15 mouse cellular contexts compared by ENCODE assay signal in genomic region chr3:88005822-88006786, GRCm38 (mm10). TPM values are rescaled to one million over a fixed set of nuclear protein-coding genes. Genes with fewer than 3 reads are reported as not detected.
A peak's percentile ranks its signal among the peaks of the same experiment; 100 is the strongest.
DNase-seq lines count a peak whose midpoint lies in the region; ATAC-seq and TF ChIP-seq lines count a peak whose summit lies in the region.
"Had no signal": no experiment of that assay in that cellular context is flagged by ENCODE, and none has a peak within 500 bp of the region (broad histone marks: within the 10 kb centered on the region; RNA-seq: fewer than 3 reads in every experiment).

No protein-coding gene starts in this region.

- no peak overlapping the region for H3K4me3 ChIP-seq in kidney, postnatal 0 days (replicated peaks; ENCODE audit: low read depth, low read length)
- no peak overlapping the region for H3K4me3 ChIP-seq in E14TG2a.4 (replicated peaks; ENCODE audit: low read length)
- H3K4me3 ChIP-seq: heart, embryonic 10.5 days had no signal

- peak; percentile 56 for TF ChIP-seq CTCF in kidney, postnatal 0 days (IDR thresholded peaks at IDR 0.05; ENCODE audit: low read depth)
- TF ChIP-seq CTCF in E14TG2a.4 (conservative IDR thresholded peaks at IDR 0.05; ENCODE audit: low read length) = peak; percentile 99

- no peaks in the 10 kb centered on the region for H3K9me3 ChIP-seq in kidney, postnatal 0 days (replicated peaks; ENCODE audit: low read length)
- H3K9me3 ChIP-seq in E14TG2a.4 (ENCODE audit: low read length) = no peaks in the 10 kb centered on the region

- no peak overlapping the region for H3K9ac ChIP-seq in kidney, postnatal 0 days (ENCODE audit: low read depth, low read length)

- 70% methylated on average over 18 of the region's 18 CpGs for WGBS in kidney, postnatal 0 days

- DNase-seq in kidney, postnatal 0 days (ENCODE audit: low spot score) = no peak
- DNase-seq in kidney, postnatal 36 days = no peak
- DNase-seq in ZHBTc4 (ENCODE audit: low read depth, low spot score) = peak; percentile 87
- DNase-seq in lung, postnatal 36 days = peak; percentile 81
- no peak for DNase-seq in thymus, postnatal 14 days
- no peak for DNase-seq in layer of hippocampus, postnatal 25 days (ENCODE audit: extremely low spot score in 1 of 2, low spot score in 1 of 2)
- DNase-seq: cerebellum, adult 18-20 months; layer of hippocampus, postnatal 36 days; right cerebral cortex, adult 18-20 months had no signal

- H3K27me3 ChIP-seq in kidney, postnatal 0 days (ENCODE audit: insufficient read depth, low read length) = peaks cover 25% of the 10 kb centered on the region
- peaks cover 48% of the 10 kb centered on the region for H3K27me3 ChIP-seq in E14TG2a.4 (ENCODE audit: insufficient read depth, low read length)

- no peaks in the 10 kb centered on the region for H3K4me1 ChIP-seq in kidney, postnatal 0 days (replicated peaks; ENCODE audit: insufficient read depth, low read length)
- peaks cover 21% of the 10 kb centered on the region for H3K4me1 ChIP-seq in E14TG2a.4 (replicated peaks; ENCODE audit: low read depth, low read length)

- no peak overlapping the region for H3K4me2 ChIP-seq in kidney, postnatal 0 days (ENCODE audit: low read length)

- no peak overlapping the region for H3K27ac ChIP-seq in kidney, postnatal 0 days
- H3K27ac ChIP-seq: heart, embryonic 10.5 days; macrophage had no signal

- ATAC-seq in kidney, postnatal 0 days (replicated peaks; ENCODE audit: low FRiP score, low read depth) = no peak
- no peak for ATAC-seq in monocyte, adult 5-6 weeks (replicated peaks; ENCODE audit: insufficient number of reproducible peaks, low FRiP score, low TSS enrichment, poor library complexity, severe bottlenecking)
- ATAC-seq: inflammation-experienced regulatory T-cells, adult 6 months had no signal

- no peaks in the 10 kb centered on the region for H3K36me3 ChIP-seq in kidney, postnatal 0 days (ENCODE audit: insufficient read depth, low read length)
- H3K36me3 ChIP-seq in E14TG2a.4 (ENCODE audit: insufficient read depth, low read length) = no peaks in the 10 kb centered on the region
- H3K36me3 ChIP-seq: heart, embryonic 10.5 days had no signal

RNA-seq across cellular contexts. Expression of gene Bcan, which starts 6.1 kb away (rescaled TPM):
- polyA plus RNA-seq in kidney, postnatal 0 days (2015; fragmentation: Nextera tagmentation; extraction: Ambion mirVana) = 0.14 TPM in 1 of 2 replicates, not detected in the other
- total RNA-seq in monocyte, adult 5-6 weeks (2017) = not detected in 3 replicates
- 100 to 1,000 TPM; 329 to 388 TPM for total RNA-seq in layer of hippocampus, postnatal 25 days (2021)
- polyA plus RNA-seq: inflammation-experienced regulatory T-cells, adult 6 months; macrophage had no signal

RNA-seq across cellular contexts. Expression of gene Hapln2, which starts 21.3 kb away (rescaled TPM):
- 0.13 and 0.17 TPM in 2 replicates for polyA plus RNA-seq in kidney, postnatal 0 days (2015; fragmentation: Nextera tagmentation; extraction: Ambion mirVana)
- total RNA-seq in monocyte, adult 5-6 weeks (2017) = not detected in 3 replicates
- total RNA-seq in layer of hippocampus, postnatal 25 days (2021) = 10 to 100 TPM in 1 of 2 experiments, 1 to 10 TPM in 1; 7.3 to 12.0 TPM
- polyA plus RNA-seq: embryonic facial prominence, embryonic 14.5 days; inflammation-experienced regulatory T-cells, adult 6 months; macrophage had no signal

RNA-seq across cellular contexts. Expression of gene Nes, which starts 35.2 kb away (rescaled TPM):
- 24.6 and 28.9 TPM in 2 replicates for polyA plus RNA-seq in kidney, postnatal 0 days (2015; fragmentation: Nextera tagmentation; extraction: Ambion mirVana)
- 0.58 to 2.0 TPM (median 1.6 TPM) in 3 replicates for total RNA-seq in monocyte, adult 5-6 weeks (2017)
- 1 to 10 TPM; 4.6 to 5.5 TPM for total RNA-seq in layer of hippocampus, postnatal 25 days (2021)
- polyA plus RNA-seq: inflammation-experienced regulatory T-cells, adult 6 months had no signal

RNA-seq across cellular contexts. Expression of gene Gpatch4, which starts 36.8 kb away (rescaled TPM):
- polyA plus RNA-seq in kidney, postnatal 0 days (2015; fragmentation: Nextera tagmentation; extraction: Ambion mirVana) = 24.8 and 26.3 TPM in 2 replicates
- total RNA-seq in monocyte, adult 5-6 weeks (2017) = 3.8 to 10.5 TPM (median 4.8 TPM) in 3 replicates
- 10 to 100 TPM; 14.9 to 15.7 TPM for total RNA-seq in layer of hippocampus, postnatal 25 days (2021)

RNA-seq across cellular contexts. Expression of gene Naxe, which starts 52.2 kb away (rescaled TPM):
- 161 and 173 TPM in 2 replicates for polyA plus RNA-seq in kidney, postnatal 0 days (2015; fragmentation: Nextera tagmentation; extraction: Ambion mirVana)
- 15.7 to 28.8 TPM (median 19.1 TPM) in 3 replicates for total RNA-seq in monocyte, adult 5-6 weeks (2017)
- total RNA-seq in layer of hippocampus, postnatal 25 days (2021) = 10 to 100 TPM; 80.8 to 84.2 TPM

Comparison
In these comparisons a context has a peak if more than half of its experiments do, and no peak if none do; other contexts are left out.
1. DNase-seq: peak in ZHBTc4 (single experiment) and lung, postnatal 36 days (single experiment); none in kidney, postnatal 0 days (single experiment), kidney, postnatal 36 days (0 of 2), thymus, postnatal 14 days (single experiment) and layer of hippocampus, postnatal 25 days (0 of 2).
2. RNA of gene Bcan, which starts 6.1 kb away (total RNA-seq): 329 to 388 TPM in layer of hippocampus, postnatal 25 days; not detected in monocyte, adult 5-6 weeks; every median in the first group is over 100 times any median in the second.